9 mouse cellular contexts compared by ENCODE assay signal in the genomic region with DNA sequence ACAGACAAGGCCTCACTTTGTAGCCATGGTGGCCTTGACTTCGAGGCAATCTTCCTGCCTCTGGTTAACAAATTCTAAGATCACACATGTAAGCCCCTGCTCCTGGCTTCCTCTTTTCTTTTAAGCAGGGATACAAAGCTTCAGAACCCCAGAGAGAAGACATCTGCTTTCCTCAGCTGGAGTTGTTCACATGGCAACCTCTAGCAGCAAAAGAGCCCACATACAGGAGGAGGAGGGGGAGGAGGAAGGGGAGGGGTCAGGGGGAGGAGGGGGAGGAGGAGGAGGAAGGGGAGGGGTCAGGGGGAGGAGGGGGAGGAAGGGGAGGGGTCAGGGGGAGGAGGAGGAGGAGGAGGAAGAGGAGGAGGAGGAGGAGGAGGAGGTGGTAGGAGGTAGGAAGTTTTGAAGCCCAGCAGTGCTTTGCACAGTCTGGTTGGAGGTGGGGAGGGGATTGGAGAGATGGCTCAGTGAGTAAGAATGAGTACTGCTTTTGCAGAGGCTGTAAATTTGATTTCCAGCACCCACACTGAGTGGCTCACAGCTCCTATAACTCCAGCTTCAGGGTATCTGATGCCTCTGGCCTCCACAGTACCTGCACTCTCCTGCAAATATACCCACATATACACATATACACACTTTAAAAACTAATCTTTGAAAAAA. TPM values are rescaled to one million over a fixed set of nuclear protein-coding genes. Genes with fewer than 3 reads are reported as not detected.
DNase-seq lines count a peak whose midpoint lies in the region; ATAC-seq lines count a peak whose summit lies in the region.
"Had no signal": no experiment of that assay in that cellular context is flagged by ENCODE, and none has a peak within 500 bp of the region (broad histone marks: within the 10 kb centered on the region; RNA-seq: fewer than 3 reads in every experiment).

No protein-coding gene starts in this region.

- peaks cover 2% of the 10 kb centered on the region for H3K36me3 ChIP-seq in megakaryocyte, embryonic 14.5 days (replicated peaks; ENCODE audit: low read length)

- H3K4me3 ChIP-seq in megakaryocyte, embryonic 14.5 days (replicated peaks): peak overlapping the region; percentile 74

- peaks cover 78% of the 10 kb centered on the region for H3K4me1 ChIP-seq in megakaryocyte, embryonic 14.5 days

- H3K27me3 ChIP-seq in megakaryocyte, embryonic 14.5 days (replicated peaks): peaks cover 4% of the 10 kb centered on the region
- H3K27me3 ChIP-seq: CH12.LX had no signal

- DNase-seq in heart, adult 11 months: peak; percentile 91
- no peak for DNase-seq in heart, adult 8-10 months (ENCODE audit: low spot score)
- peak; percentile 68 for DNase-seq in MN1 (ENCODE audit: low spot score)
- DNase-seq in thymus, postnatal 25 days: peak; percentile 39
- DNase-seq in gastrocnemius, adult 8-10 months (ENCODE audit: low spot score in 2 of 2): no peak
- DNase-seq in gastrocnemius, postnatal 25 days: no peak

- ATAC-seq in granulocyte monocyte progenitor cell, adult 5-6 weeks (replicated peaks; ENCODE audit: poor library complexity, severe bottlenecking): peak; percentile 63

- peaks cover 5% of the 10 kb centered on the region; the same call in 1 of the 2 replicates for H3K9me3 ChIP-seq in megakaryocyte, embryonic 14.5 days

RNA-seq across cellular contexts. Expression of gene Fkbp1a, which starts 6.2 kb away (rescaled TPM):
- total RNA-seq in heart, adult 8-10 months (2022): 100 to 1,000 TPM; 185 to 207 (median 192) TPM
- total RNA-seq in granulocyte monocyte progenitor cell, adult 5-6 weeks (2014; fragmentation: Nextera tagmentation): 150 and 188 TPM in 2 replicates
- 33.4 and 56.6 TPM in 2 replicates for total RNA-seq in granulocyte monocyte progenitor cell, adult 5-6 weeks (2017)
- 98.4 and 228 TPM in 2 replicates for polyA plus RNA-seq in megakaryocyte, embryonic 14.5 days (2012; ENCODE audit: insufficient read depth, low replicate concordance)
- total RNA-seq in gastrocnemius, adult 8-10 months (2022): 100 to 1,000 TPM; 185 to 209 (median 194) TPM
- total RNA-seq in gastrocnemius, postnatal 25 days (2021): 100 to 1,000 TPM; 164 to 182 TPM

RNA-seq across cellular contexts. Expression of gene Sdcbp2, which starts 36.3 kb away (rescaled TPM):
- total RNA-seq in heart, adult 8-10 months (2022): 1 to 10 TPM; 1.7 to 2.7 (median 2.5) TPM
- total RNA-seq in granulocyte monocyte progenitor cell, adult 5-6 weeks (2014; fragmentation: Nextera tagmentation): not detected in 2 replicates
- not detected in 2 replicates for total RNA-seq in granulocyte monocyte progenitor cell, adult 5-6 weeks (2017)
- 1.1 TPM in 1 of 2 replicates, not detected in the other for polyA plus RNA-seq in megakaryocyte, embryonic 14.5 days (2012; ENCODE audit: insufficient read depth, low replicate concordance)
- 1 to 10 TPM in 2 of 4 experiments, under 1 TPM in 2; 0.17 to 1.1 (median 0.82) TPM for total RNA-seq in gastrocnemius, adult 8-10 months (2022)
- under 1 TPM; 0.56 to 0.77 TPM for total RNA-seq in gastrocnemius, postnatal 25 days (2021)

RNA-seq across cellular contexts. Expression of gene Nsfl1c, which starts 42.1 kb away (rescaled TPM):
- total RNA-seq in heart, adult 8-10 months (2022): 10 to 100 TPM; 77.5 to 88.9 (median 82.6) TPM
- total RNA-seq in granulocyte monocyte progenitor cell, adult 5-6 weeks (2014; fragmentation: Nextera tagmentation): 90.7 and 91.6 TPM in 2 replicates
- total RNA-seq in granulocyte monocyte progenitor cell, adult 5-6 weeks (2017): 123 and 136 TPM in 2 replicates
- 28.0 and 142 TPM in 2 replicates for polyA plus RNA-seq in megakaryocyte, embryonic 14.5 days (2012; ENCODE audit: insufficient read depth, low replicate concordance)
- 10 to 100 TPM; 72.8 to 83.3 (median 76.7) TPM for total RNA-seq in gastrocnemius, adult 8-10 months (2022)
- 10 to 100 TPM; 63.1 to 74.3 TPM for total RNA-seq in gastrocnemius, postnatal 25 days (2021)

Comparison
In these comparisons a context has a peak if more than half of its experiments do, and no peak if none do; other contexts are left out.
1. DNase-seq: peak in heart, adult 11 months (single experiment), MN1 (single experiment) and thymus, postnatal 25 days (single experiment); none in heart, adult 8-10 months (single experiment), gastrocnemius, adult 8-10 months (0 of 2) and gastrocnemius, postnatal 25 days (single experiment).